Mouse (Mus musculus) liver, embryonic 12.5 days (tissue): ENCODE results near the gene Slc7a15. TPM values are rescaled to one million over a fixed set of nuclear protein-coding genes. Genes with fewer than 3 reads are reported as not detected.

Experiments used
- ATAC-seq: fragments of 200-750 bp; cut with Nextera tagmentation; 2 replicates; pipeline ENCODE4 v1.8.0; 2017; ENCODE audit warnings: moderate number of reproducible peaks, mild to moderate bottlenecking, moderate library complexity
- H3K27ac ChIP-seq: fragments of 300-500 bp; sonication (generic); 2 replicates; pipeline ENCODE4 v1.5.1; 2016; ENCODE audit warnings: mild to moderate bottlenecking
- H3K27me3 ChIP-seq: fragments of 300-500 bp; sonication (generic); replicated peaks from 2 replicates; pipeline ENCODE4 v1.6.1; 2016; ENCODE audit warnings: mild to moderate bottlenecking, moderate library complexity
- H3K36me3 ChIP-seq: fragments of 300-500 bp; sonication (generic); 2 replicates; pipeline ENCODE4 v1.6.1; 2016; ENCODE audit warnings: mild to moderate bottlenecking, moderate library complexity
- H3K4me1 ChIP-seq: fragments of 300-500 bp; sonication (generic); 2 replicates; pipeline ENCODE4 v1.6.1; 2016
- H3K4me2 ChIP-seq: fragments of 300-500 bp; sonication (generic); 2 replicates; pipeline ENCODE4 v1.6.1; 2016; ENCODE audit warnings: mild to moderate bottlenecking, moderate library complexity
- H3K4me3 ChIP-seq: fragments of 300-500 bp; sonication (generic); 2 replicates; pipeline ENCODE4 v1.5.1; 2016; ENCODE audit warnings: mild to moderate bottlenecking, moderate library complexity
- H3K9ac ChIP-seq: fragments of 300-500 bp; sonication (generic); 2 replicates; pipeline ENCODE4 v1.6.1; 2016; ENCODE audit warnings: mild to moderate bottlenecking, moderate library complexity
- H3K9me3 ChIP-seq: fragments of 300-500 bp; sonication (generic); replicated peaks from 2 replicates; pipeline ENCODE4 v1.6.1; 2016; ENCODE audit warnings: mild to moderate bottlenecking, moderate library complexity
- WGBS: fragments of 180-500 bp; shearing (Covaris S2); methylation state at CpG from one replicate; pipeline ENCODE4 v1.1.7; 2016; ENCODE audit not compliant: insufficient replicate concordance; 5-methylcytosine and 5-hydroxymethylcytosine counted together
- polyA plus RNA-seq: library from polyadenylated mRNA; unstranded; fragments of >200 nt; fragmentation: Nextera tagmentation; extraction: Ambion mirVana; gene quantifications from 2 replicates; pipeline ENCODE4 v1.2.1, GENCODE M21; 2016

The Slc7a15 gene
- polyA plus RNA-seq, 1 experiment from 2014 or later, result not detected

DNA sequence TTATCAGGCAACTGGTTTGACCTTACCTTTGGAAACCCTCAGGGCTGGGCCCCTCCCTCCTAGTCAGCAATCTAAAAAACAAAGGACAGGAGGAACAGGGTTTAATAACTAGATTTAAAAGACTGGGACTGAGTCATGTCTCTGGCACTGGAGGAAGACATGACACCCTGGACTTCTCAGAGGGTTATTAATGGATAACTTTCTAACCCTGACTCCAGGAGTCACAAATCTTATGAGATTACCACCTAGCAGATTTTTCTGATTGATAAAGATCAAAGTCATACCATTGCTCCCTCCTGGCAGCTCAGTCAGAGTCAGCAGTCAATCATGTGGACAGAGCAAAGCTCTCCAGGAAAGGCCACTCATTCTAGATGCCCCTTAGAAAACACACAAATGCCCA lies 43.4 kb downstream of the Slc7a15 start:
- H3K27ac ChIP-seq, result no peak overlapping the region
- no peak for ATAC-seq
- H3K9me3 ChIP-seq, result no peaks in the 10 kb centered on the region
- no peaks in the 10 kb centered on the region for H3K36me3 ChIP-seq
- no peaks in the 10 kb centered on the region for H3K4me1 ChIP-seq
- H3K4me3 ChIP-seq, result no peak overlapping the region
- no peaks in the 10 kb centered on the region for H3K27me3 ChIP-seq
- no peak overlapping the region for H3K4me2 ChIP-seq
- H3K9ac ChIP-seq, result no peak overlapping the region

DNA sequence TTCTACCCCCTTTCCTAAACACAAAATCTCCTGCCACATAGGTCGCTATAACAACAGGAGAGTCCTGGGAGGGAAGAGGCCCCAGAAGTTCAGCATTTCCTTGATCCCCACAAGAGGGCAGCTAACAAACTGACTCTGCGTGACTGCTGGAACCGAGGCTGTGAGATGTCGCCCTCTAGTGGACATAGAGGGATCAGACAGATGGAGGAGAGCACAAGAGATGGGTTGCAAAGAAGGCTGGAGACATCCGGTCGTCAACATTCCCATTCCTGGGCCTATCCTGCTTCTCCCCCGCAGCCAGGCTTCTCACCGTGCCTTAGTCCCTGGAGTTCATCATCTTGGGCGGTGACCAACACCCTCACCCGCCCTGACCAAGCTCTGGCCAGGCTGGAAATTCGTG lies 51.5 kb downstream of the Slc7a15 start:
- no peaks in the 10 kb centered on the region for H3K36me3 ChIP-seq
- no peaks in the 10 kb centered on the region for H3K27me3 ChIP-seq
- no peak overlapping the region for H3K9ac ChIP-seq
- ATAC-seq, result peak; percentile 44; the same call in 1 of the 2 replicates
- H3K4me2 ChIP-seq, result no peak overlapping the region
- H3K27ac ChIP-seq, result no peak overlapping the region
- no peaks in the 10 kb centered on the region for H3K9me3 ChIP-seq
- H3K4me1 ChIP-seq, result peaks cover 7% of the 10 kb centered on the region; the same call in 1 of the 2 replicates
- WGBS, result 8% methylated on average over 11 of the region's 11 CpGs
- H3K4me3 ChIP-seq, result no peak overlapping the region

DNA sequence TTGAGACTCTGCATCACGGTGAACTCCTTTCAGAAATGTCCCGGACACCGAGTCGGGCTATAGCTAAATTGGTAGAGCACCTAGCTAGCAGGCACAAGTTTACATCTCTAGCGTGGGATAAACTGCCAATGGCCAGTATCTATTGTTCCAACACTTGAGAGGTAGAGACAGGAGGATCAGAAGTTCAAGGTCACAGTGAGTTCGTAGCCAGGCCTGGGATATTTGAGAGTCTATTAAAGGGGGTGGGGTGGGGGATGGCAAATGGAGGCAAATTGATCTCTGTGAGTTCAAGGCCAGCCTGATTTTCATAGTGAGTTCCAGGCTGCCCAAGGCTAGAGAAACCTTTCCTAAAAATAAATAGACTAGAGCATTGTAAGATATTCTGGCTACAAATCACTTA lies 52.1 kb downstream of the Slc7a15 start:
- no peak overlapping the region for H3K27ac ChIP-seq
- ATAC-seq, result no peak
- WGBS, result 68% methylated on average over 6 of the region's 6 CpGs

DNA sequence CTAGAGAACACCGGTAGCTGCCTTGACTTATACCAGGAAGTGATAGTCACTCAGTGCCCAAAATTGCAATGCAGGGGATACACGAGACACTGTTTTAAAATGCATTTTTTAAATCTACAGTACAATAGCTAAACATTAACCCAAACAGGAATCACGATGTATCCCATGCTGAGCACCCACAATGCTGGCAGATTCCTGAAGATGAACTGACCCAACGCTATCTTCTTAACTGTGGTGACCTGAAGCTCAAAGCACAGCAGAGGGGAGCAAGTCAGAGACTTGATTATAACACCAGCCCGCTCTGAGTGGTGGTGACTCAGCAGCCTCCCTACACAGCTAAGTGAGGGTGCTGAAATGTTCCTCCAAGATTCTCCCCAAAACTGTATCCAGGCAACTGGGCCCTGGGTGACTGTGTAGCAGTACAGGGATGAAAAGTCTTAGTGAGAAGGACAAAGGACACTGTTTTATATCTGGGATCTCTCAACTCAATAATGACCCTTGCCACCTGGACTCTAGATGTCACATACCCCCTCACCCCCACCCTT lies 53.7 kb downstream of the Slc7a15 start:
- H3K36me3 ChIP-seq, result no peaks in the 10 kb centered on the region
- H3K4me1 ChIP-seq, result peaks cover 7% of the 10 kb centered on the region; the same call in 1 of the 2 replicates
- H3K27me3 ChIP-seq, result no peaks in the 10 kb centered on the region
- H3K9ac ChIP-seq, result no peak overlapping the region
- no peaks in the 10 kb centered on the region for H3K9me3 ChIP-seq
- H3K4me2 ChIP-seq, result no peak overlapping the region
- ATAC-seq, result no peak
- WGBS, result 63% methylated on average over 5 of the region's 5 CpGs
- no peak overlapping the region for H3K4me3 ChIP-seq
- no peak overlapping the region for H3K27ac ChIP-seq

More for the DNA sequence above, 52.1 kb downstream of the Slc7a15 start:
- peaks cover 7% of the 10 kb centered on the region; the same call in 1 of the 2 replicates for H3K4me1 ChIP-seq
- no peaks in the 10 kb centered on the region for H3K9me3 ChIP-seq
- no peak overlapping the region for H3K4me2 ChIP-seq
- no peaks in the 10 kb centered on the region for H3K36me3 ChIP-seq
- H3K27me3 ChIP-seq, result no peaks in the 10 kb centered on the region
- no peak overlapping the region for H3K9ac ChIP-seq
- H3K4me3 ChIP-seq, result no peak overlapping the region

DNA sequence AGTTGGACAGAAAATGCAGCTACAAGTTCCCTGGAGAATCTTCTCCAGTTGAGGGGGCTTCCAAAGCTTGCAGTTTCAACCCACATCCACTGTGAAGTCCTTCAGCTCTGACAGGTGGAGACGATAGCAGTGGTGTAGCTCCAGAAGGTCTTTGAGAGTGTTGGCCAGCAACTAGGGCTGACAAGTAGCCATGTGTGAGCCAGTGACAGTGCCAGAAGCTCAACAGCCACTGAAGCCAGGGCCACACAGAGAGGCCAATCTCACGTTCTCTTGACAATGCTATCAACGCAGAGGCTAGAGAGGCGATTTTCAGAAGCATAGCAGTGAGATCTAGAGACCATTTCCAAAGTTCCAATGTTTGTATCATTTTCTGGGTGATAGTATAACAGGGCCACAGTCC lies 56.5 kb downstream of the Slc7a15 start:
- Histone ChIP-seq H3K36me3 (no peaks in the 10 kb centered on the region), H3K9me3 (no peaks in the 10 kb centered on the region), H3K4me3 (no peak overlapping the region), H3K4me1 (peaks cover under 1% of the 10 kb centered on the region; the same call in 1 of the 2 replicates), H3K27ac (no peak overlapping the region), H3K27me3 (no peaks in the 10 kb centered on the region), H3K9ac (no peak overlapping the region), H3K4me2 (no peak overlapping the region)
- WGBS, result 73% methylated on average over 4 of the region's 4 CpGs
- no peak for ATAC-seq

DNA sequence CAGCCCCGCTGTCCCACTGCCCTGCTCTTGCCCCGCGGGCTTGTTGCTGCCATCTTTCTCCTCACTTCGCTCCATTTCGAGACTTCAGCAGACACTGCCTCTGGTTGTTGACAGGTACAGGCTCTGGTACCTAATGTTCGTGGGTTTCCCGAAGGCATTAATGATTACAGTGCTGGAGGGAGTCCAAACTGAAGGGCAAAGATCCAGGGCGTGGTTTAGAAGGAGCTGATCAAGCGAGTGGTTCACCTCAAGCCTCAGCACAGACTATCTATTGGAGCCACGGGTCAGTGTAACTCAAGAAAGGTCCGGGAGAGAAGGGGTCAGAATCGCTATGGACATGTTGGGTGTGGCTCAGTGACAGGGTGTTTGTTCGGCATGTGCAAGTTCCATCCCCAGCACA lies 59.4 kb downstream of the Slc7a15 start:
- no peak overlapping the region for H3K27ac ChIP-seq
- 64% methylated on average over 13 of the region's 13 CpGs for WGBS
- H3K4me3 ChIP-seq, result no peak overlapping the region
- no peak for ATAC-seq
- H3K9ac ChIP-seq, result no peak overlapping the region
- H3K4me2 ChIP-seq, result no peak overlapping the region
- H3K27me3 ChIP-seq, result no peaks in the 10 kb centered on the region
- H3K9me3 ChIP-seq, result no peaks in the 10 kb centered on the region
- no peaks in the 10 kb centered on the region for H3K36me3 ChIP-seq
- H3K4me1 ChIP-seq, result no peaks in the 10 kb centered on the region

DNA sequence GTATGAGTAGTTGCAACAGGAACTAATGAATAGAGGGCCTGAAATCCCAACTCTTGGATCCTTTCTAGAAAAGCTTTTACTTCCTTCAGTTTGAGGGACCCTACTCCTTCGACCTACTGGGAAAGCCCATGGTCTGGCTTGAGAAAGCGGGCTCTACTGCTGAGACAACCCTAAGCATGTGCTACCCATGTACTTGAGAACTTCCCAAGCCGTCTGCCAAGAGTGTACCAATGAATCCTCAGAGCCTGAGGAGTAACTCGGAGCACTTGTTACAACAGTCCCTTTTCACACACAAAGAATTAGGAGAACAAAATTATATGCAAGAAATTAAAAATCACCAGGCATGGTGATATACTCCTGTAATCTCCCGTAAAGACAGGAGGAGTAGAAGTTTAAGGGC lies 61.6 kb downstream of the Slc7a15 start:
- 59% methylated on average over 5 of the region's 5 CpGs for WGBS
- Histone ChIP-seq H3K9me3 (no peaks in the 10 kb centered on the region), H3K4me3 (no peak overlapping the region), H3K4me1 (no peaks in the 10 kb centered on the region), H3K27ac (no peak overlapping the region), H3K36me3 (no peaks in the 10 kb centered on the region), H3K4me2 (no peak overlapping the region), H3K9ac (no peak overlapping the region), H3K27me3 (no peaks in the 10 kb centered on the region)
- no peak for ATAC-seq

DNA sequence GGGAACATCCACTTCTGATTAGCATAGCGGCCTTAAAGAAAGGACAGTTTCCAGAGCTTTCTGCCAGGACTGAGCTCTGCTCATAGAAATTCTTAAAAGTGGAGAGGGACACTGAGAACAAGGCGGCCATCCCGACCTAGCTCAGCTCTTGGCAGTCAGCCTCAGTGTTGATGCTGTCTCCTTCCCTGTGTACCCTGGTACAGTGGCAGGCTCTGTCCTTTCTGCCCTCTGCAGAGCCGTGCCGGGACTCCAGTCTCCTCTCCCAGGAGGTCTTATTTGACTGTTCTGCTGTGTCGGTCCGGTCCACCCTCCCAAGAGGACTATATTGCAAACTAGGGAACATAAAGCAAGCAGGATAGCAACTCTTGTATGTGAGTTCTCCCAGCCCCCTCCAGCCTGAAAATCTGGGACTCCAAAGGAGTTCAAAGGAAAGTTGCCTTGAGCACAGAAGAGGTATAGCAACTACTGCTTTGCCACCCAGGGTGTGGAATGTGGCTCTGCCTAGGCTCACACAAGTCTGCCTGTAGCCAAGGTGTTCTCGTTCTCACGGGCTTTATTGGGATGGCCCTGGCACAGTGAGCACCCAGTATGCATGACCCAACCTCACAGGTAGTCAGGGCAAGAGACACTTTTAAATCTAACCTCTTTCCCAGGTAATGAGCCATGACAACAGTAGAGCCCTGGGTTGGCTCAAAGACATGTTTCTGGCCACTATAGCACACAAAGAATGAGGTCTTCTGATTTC lies 62.5 kb downstream of the Slc7a15 start:
- H3K9me3 ChIP-seq, result no peaks in the 10 kb centered on the region
- H3K4me2 ChIP-seq, result no peak overlapping the region
- no peak for ATAC-seq
- no peak overlapping the region for H3K27ac ChIP-seq
- no peaks in the 10 kb centered on the region for H3K27me3 ChIP-seq
- WGBS, result 64% methylated on average over 9 of the region's 9 CpGs
- no peak overlapping the region for H3K9ac ChIP-seq
- H3K4me1 ChIP-seq, result no peaks in the 10 kb centered on the region
- H3K4me3 ChIP-seq, result no peak overlapping the region
- H3K36me3 ChIP-seq, result no peaks in the 10 kb centered on the region

DNA sequence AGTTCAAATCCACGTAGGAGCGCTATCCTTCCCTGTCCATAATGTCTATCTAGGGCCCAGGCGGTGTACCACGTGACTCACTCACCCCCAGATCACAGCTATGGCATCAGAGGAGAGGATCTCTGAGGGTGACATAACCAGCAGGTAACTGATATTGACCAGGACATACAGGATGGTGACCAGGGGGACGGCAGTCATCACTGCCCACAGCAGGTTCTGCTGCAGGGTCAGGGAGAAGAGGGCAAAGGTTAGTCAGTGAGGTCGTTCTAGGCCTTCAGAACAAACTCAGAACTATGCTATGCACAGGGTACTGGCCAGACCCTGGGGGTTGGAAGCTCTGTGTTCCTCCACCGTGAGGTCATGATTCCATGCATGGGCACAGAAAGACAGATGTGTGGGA lies 63.3 kb downstream of the Slc7a15 start:
- no peaks in the 10 kb centered on the region for H3K4me1 ChIP-seq
- H3K36me3 ChIP-seq, result no peaks in the 10 kb centered on the region
- no peak overlapping the region for H3K9ac ChIP-seq
- WGBS, result 67% methylated on average over 7 of the region's 7 CpGs
- H3K27ac ChIP-seq, result no peak overlapping the region
- H3K27me3 ChIP-seq, result no peaks in the 10 kb centered on the region
- no peak overlapping the region for H3K4me2 ChIP-seq
- no peak overlapping the region for H3K4me3 ChIP-seq
- ATAC-seq, result no peak
- H3K9me3 ChIP-seq, result no peaks in the 10 kb centered on the region

DNA sequence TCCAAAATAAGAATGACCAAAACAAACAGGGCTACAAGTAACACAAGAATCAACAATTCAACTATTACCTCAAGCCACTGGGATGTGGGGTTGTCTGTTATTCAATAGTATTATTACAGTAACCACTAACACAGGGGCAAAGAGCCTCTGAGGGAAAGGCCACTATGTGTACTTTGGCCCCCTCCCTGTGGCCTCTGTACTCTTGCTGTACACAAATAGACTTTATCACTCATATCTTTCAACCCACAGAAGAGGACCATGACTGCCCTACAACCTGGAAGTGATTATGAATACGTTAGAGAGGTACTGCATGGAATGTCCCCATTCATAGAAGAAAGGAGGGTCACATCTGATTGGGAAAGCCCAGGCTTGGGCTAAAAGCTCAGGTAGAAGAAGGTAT lies 64.0 kb downstream of the Slc7a15 start:
- Histone ChIP-seq H3K27ac (no peak overlapping the region), H3K27me3 (no peaks in the 10 kb centered on the region), H3K4me3 (no peak overlapping the region), H3K36me3 (no peaks in the 10 kb centered on the region), H3K4me2 (no peak overlapping the region), H3K9ac (no peak overlapping the region), H3K4me1 (no peaks in the 10 kb centered on the region), H3K9me3 (no peaks in the 10 kb centered on the region)
- 29% methylated on average over 1 of the region's 1 CpGs for WGBS
- no peak for ATAC-seq

DNA sequence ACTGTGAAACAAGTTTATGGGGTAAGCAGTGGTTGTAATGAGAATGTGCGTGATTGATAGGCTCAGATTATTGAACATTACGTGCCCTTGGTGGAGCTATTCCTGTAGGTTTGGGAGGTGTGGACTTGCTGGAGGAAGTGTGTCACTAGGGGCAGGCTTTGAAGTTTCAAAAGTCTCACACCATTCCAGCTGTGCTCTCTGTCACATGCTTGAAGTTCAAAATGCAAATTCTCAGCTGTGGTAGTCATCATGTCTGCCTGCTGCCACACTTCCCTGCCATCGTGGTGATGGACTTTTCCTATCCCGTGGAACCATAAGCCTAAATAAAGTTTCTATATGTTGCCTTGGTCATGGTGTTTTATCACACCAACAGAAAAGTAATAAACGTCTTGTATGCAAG lies 71.1 kb downstream of the Slc7a15 start:
- H3K9ac ChIP-seq, result no peak overlapping the region
- WGBS, result 60% methylated on average over 5 of the region's 5 CpGs
- H3K9me3 ChIP-seq, result no peaks in the 10 kb centered on the region
- ATAC-seq, result no peak
- H3K4me2 ChIP-seq, result no peak overlapping the region
- H3K4me3 ChIP-seq, result no peak overlapping the region
- H3K27me3 ChIP-seq, result no peaks in the 10 kb centered on the region
- H3K27ac ChIP-seq, result no peak overlapping the region
- no peaks in the 10 kb centered on the region for H3K36me3 ChIP-seq
- H3K4me1 ChIP-seq, result no peaks in the 10 kb centered on the region

DNA sequence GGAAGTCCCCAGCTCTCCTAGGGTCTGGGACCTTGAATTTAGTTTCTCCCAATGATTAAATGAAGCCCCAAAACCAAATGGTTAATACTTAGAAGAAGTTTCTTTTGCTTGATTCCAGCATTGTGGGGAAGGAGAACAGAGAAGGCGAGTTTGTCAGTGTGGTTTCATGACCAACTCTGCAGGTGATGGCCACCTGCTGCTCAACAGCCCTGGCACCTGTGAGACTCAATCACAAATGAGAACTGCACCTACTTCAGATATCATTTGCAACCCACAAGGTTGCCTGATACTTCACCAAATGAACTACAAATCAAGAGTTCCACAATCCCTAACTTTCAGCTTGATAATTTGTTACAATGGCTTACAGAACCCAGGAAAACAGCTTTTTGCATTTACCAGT lies 71.7 kb downstream of the Slc7a15 start:
- no peaks in the 10 kb centered on the region for H3K27me3 ChIP-seq
- H3K27ac ChIP-seq, result no peak overlapping the region
- no peak for ATAC-seq
- no peak overlapping the region for H3K4me3 ChIP-seq
- H3K9ac ChIP-seq, result no peak overlapping the region
- no peaks in the 10 kb centered on the region for H3K9me3 ChIP-seq
- 55% methylated on average over 1 of the region's 1 CpGs for WGBS
- no peak overlapping the region for H3K4me2 ChIP-seq
- peaks cover under 1% of the 10 kb centered on the region; the same call in 1 of the 2 replicates for H3K4me1 ChIP-seq
- H3K36me3 ChIP-seq, result no peaks in the 10 kb centered on the region

DNA sequence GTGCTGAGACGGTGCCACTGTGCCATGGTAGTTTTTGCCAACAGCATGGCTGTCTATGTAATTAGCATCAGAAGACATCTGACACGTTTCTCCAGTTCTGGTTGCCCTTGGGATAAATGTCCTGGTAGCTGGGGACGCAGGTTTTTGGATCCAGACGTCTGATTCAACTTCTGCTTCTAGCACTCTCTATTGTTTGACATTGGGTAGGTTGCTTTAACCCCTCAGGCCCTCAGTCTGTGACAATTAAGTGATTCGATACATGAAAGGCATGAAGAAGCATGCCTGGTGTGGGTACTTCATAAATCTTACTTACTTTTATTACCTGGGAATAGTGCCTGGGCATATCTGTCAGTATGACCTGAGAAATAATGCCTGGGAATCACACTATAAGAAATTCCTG lies 74.8 kb downstream of the Slc7a15 start:
- H3K36me3 ChIP-seq, result no peaks in the 10 kb centered on the region
- H3K4me1 ChIP-seq, result peaks cover 31% of the 10 kb centered on the region
- H3K4me2 ChIP-seq, result no peak overlapping the region
- H3K27ac ChIP-seq, result no peak overlapping the region
- ATAC-seq, result no peak
- no peaks in the 10 kb centered on the region for H3K27me3 ChIP-seq
- WGBS, result 57% methylated on average over 5 of the region's 5 CpGs
- H3K9ac ChIP-seq, result no peak overlapping the region
- H3K9me3 ChIP-seq, result no peaks in the 10 kb centered on the region
- no peak overlapping the region for H3K4me3 ChIP-seq
